Mouse (Mus musculus): ENCODE measurements at regions not wholly inside any gene's neighbourhood (a gene's known extent, or its start where the extent isn't known, plus 50 kb on each side); places are given as distances from the start of the nearest gene placed in this dataset.

DNA sequence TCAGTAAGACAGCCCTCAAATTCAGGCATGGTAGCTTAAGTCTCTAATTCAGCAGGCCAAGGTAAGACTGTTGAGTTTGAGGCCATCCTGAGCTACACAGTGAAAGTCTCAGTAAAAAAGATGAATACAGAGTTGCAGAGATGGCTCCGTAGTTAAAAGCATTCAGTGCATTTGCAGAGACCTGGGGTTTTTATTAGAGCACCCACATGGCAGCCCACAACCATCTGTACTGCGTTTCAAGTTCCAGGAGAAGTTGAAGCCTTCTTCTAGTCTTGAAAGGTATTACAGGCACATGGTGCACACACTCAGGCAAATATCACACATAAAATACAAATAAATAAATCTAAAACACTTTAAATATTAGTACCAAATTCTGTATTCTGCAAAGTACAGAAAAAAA, 109.6 kb upstream of the Vstm2b start:
- Histone ChIP-seq H3K4me1 (ENCODE audit: control insufficient read depth in 2 of 2, insufficient read depth in 2 of 2, low read length in 2 of 2) (no peaks in the 10 kb centered on the region), H3K36me3 (ENCODE audit: control insufficient read depth, insufficient read depth, low read length) (no peaks in the 10 kb centered on the region), H3K4me3 (ENCODE audit: control insufficient read depth in 1 of 2, insufficient read depth in 1 of 2, low read depth in 1 of 2, low read length in 2 of 2) (no peak overlapping the region), H3K4me2 (ENCODE audit: low read length) (no peak overlapping the region), H3K27ac (replicated peaks in 1 of 2; ENCODE audit: control insufficient read depth in 1 of 2, insufficient read depth in 1 of 2, low read depth in 2 of 2, low read length in 2 of 2) (no peak overlapping the region), H3K27me3 (ENCODE audit: control insufficient read depth, insufficient read depth, low read length) (no peaks in the 10 kb centered on the region), H3K9ac (ENCODE audit: low read length) (no peak overlapping the region), H3K9me3 (ENCODE audit: control insufficient read depth, low read length) (no peaks in the 10 kb centered on the region; the same call in 1 of the 2 replicates)
- ATAC-seq (ENCODE audit: insufficient number of reproducible peaks, insufficient read depth, low FRiP score, low read depth): no peak
- 82% methylated on average over 2 of the region's 2 CpGs for WGBS

DNA sequence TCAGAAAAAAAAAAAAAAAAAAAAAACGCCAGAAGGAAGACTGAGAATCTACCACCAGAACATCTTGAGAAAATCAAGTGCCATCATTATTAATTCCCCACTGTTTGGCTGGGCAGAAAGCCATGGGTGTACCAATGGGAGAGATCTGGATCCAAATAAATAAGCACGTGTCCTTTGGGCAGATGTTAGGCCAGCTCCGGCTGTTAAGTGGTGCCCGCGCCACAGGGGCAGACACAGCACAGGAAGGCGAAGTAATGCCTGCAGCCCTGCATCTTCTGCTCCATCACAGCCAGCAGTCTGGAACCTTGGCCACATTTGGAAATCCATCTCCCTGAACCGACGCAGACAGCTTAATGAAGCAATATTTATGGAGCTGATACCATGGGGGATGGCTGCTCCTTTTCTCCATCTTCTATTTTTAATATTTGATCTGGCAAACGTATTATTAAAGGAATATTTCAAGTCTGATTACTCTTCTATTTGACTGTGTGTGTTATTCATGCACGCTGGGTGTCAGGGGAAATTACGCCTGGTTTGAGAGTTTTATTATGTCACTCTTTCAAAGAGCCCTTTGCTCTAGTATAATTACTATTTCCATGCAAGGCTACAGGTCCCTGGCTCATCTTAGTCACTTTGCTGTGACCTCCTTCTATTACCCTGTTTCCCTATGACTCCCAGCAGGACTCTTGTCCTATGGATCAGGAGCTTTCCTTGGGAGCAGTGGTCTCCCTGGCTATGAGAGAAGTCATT, 103.5 kb upstream of the Vstm2b start:
- no peaks in the 10 kb centered on the region for H3K27me3 ChIP-seq (ENCODE audit: control insufficient read depth, insufficient read depth, low read length)
- H3K36me3 ChIP-seq (ENCODE audit: control insufficient read depth, insufficient read depth, low read length): no peaks in the 10 kb centered on the region
- H3K4me3 ChIP-seq (ENCODE audit: control insufficient read depth in 1 of 2, insufficient read depth in 1 of 2, low read depth in 1 of 2, low read length in 2 of 2): no peak overlapping the region
- no peaks in the 10 kb centered on the region for H3K9me3 ChIP-seq (ENCODE audit: control insufficient read depth, low read length)
- H3K4me2 ChIP-seq (ENCODE audit: low read length): no peak overlapping the region
- no peak overlapping the region for H3K27ac ChIP-seq (replicated peaks in 1 of 2; ENCODE audit: control insufficient read depth in 1 of 2, insufficient read depth in 1 of 2, low read depth in 2 of 2, low read length in 2 of 2)
- no peak for ATAC-seq (ENCODE audit: insufficient number of reproducible peaks, insufficient read depth, low FRiP score, low read depth)
- WGBS: 80% methylated on average over 11 of the region's 11 CpGs
- no peak overlapping the region for H3K9ac ChIP-seq (ENCODE audit: low read length)
- no peaks in the 10 kb centered on the region for H3K4me1 ChIP-seq (ENCODE audit: control insufficient read depth in 2 of 2, insufficient read depth in 2 of 2, low read length in 2 of 2)

DNA sequence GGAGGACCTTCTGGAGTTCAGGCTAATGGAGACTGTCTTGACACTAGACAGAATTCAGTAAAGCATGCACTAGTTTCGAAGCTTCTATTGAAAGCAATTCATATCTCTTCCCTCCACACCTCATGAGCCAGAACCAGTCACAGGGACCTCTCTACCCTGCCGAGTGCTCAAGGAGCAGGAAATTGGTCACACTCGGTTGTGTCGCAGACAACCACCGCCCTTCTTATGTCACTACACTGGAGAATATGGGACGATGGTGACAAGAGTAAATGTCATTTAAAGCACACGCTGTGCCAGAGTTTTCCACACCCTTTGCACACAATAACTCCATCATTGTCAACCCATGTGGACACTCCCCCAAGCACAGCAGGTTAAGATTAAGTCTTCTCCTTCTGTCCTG, 98.3 kb upstream of the Vstm2b start:
- H3K27ac ChIP-seq (replicated peaks in 1 of 2; ENCODE audit: control insufficient read depth in 1 of 2, insufficient read depth in 1 of 2, low read depth in 2 of 2, low read length in 2 of 2): no peak overlapping the region
- H3K27me3 ChIP-seq (ENCODE audit: control insufficient read depth, insufficient read depth, low read length): no peaks in the 10 kb centered on the region
- no peaks in the 10 kb centered on the region for H3K36me3 ChIP-seq (ENCODE audit: control insufficient read depth, insufficient read depth, low read length)
- no peak overlapping the region for H3K4me3 ChIP-seq (ENCODE audit: control insufficient read depth in 1 of 2, insufficient read depth in 1 of 2, low read depth in 1 of 2, low read length in 2 of 2)
- WGBS: 74% methylated on average over 7 of the region's 7 CpGs
- H3K4me2 ChIP-seq (ENCODE audit: low read length): no peak overlapping the region
- no peak overlapping the region for H3K9ac ChIP-seq (ENCODE audit: low read length)
- no peaks in the 10 kb centered on the region for H3K4me1 ChIP-seq (ENCODE audit: control insufficient read depth in 2 of 2, insufficient read depth in 2 of 2, low read length in 2 of 2)
- H3K9me3 ChIP-seq (ENCODE audit: control insufficient read depth, low read length): no peaks in the 10 kb centered on the region
- no peak for ATAC-seq (ENCODE audit: insufficient number of reproducible peaks, insufficient read depth, low FRiP score, low read depth)

DNA sequence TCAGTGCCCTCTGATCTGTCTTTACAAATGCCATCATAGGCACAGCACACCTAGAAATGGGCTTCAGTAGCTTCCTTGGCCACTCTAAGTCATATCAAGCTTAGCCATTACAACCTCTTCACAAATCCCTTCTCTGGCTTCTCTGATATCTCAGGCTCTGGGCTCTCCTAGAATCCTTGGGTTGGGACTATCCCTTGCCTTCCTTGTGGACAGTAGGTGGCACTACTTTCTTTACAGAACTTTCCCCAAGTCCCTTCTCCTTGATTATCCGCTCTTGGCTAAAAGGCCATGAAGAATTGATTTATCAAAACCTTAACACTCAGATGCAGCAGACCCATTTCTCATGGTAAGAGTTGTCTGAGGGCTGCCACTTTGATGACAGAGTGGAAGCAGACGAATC, 96.8 kb upstream of the Vstm2b start:
- no peaks in the 10 kb centered on the region for H3K4me1 ChIP-seq (ENCODE audit: control insufficient read depth in 2 of 2, insufficient read depth in 2 of 2, low read length in 2 of 2)
- no peaks in the 10 kb centered on the region for H3K36me3 ChIP-seq (ENCODE audit: control insufficient read depth, insufficient read depth, low read length)

DNA sequence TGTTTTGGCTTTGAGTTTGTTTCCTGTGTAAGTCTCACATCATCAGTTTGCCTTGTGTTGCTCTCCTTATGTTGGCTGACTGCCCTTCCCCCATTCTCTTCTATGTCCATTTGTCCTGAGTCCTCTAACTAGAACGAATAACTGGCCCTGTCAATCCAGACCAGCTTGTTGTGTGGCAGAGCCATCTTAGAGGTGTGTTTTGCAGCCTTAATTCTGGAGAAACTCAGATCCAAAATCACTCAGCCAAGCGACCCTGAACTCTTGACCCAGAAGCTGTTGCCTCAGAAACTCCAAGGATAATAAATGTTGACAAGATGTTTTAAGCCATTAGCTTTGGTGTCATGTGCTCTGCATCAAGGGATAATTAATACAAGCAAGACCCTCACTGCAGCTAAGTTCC, 92.9 kb upstream of the Vstm2b start:
- no peak for ATAC-seq (ENCODE audit: insufficient number of reproducible peaks, insufficient read depth, low FRiP score, low read depth)
- no peaks in the 10 kb centered on the region for H3K36me3 ChIP-seq (ENCODE audit: control insufficient read depth, insufficient read depth, low read length)
- 58% methylated on average over 2 of the region's 2 CpGs for WGBS
- no peaks in the 10 kb centered on the region for H3K9me3 ChIP-seq (ENCODE audit: control insufficient read depth, low read length)
- H3K9ac ChIP-seq (ENCODE audit: low read length): no peak overlapping the region
- H3K27ac ChIP-seq (replicated peaks in 1 of 2; ENCODE audit: control insufficient read depth in 1 of 2, insufficient read depth in 1 of 2, low read depth in 2 of 2, low read length in 2 of 2): no peak overlapping the region
- H3K27me3 ChIP-seq (ENCODE audit: control insufficient read depth, insufficient read depth, low read length): no peaks in the 10 kb centered on the region
- no peak overlapping the region for H3K4me2 ChIP-seq (ENCODE audit: low read length)
- no peak overlapping the region for H3K4me3 ChIP-seq (ENCODE audit: control insufficient read depth in 1 of 2, insufficient read depth in 1 of 2, low read depth in 1 of 2, low read length in 2 of 2)
- H3K4me1 ChIP-seq (ENCODE audit: control insufficient read depth in 2 of 2, insufficient read depth in 2 of 2, low read length in 2 of 2): no peaks in the 10 kb centered on the region

More for the DNA sequence above, 96.8 kb upstream of the Vstm2b start:
- Histone ChIP-seq H3K9ac (ENCODE audit: low read length) (no peak overlapping the region), H3K27me3 (ENCODE audit: control insufficient read depth, insufficient read depth, low read length) (no peaks in the 10 kb centered on the region), H3K4me3 (ENCODE audit: control insufficient read depth in 1 of 2, insufficient read depth in 1 of 2, low read depth in 1 of 2, low read length in 2 of 2) (no peak overlapping the region), H3K4me2 (ENCODE audit: low read length) (no peak overlapping the region), H3K27ac (replicated peaks in 1 of 2; ENCODE audit: control insufficient read depth in 1 of 2, insufficient read depth in 1 of 2, low read depth in 2 of 2, low read length in 2 of 2) (no peak overlapping the region), H3K9me3 (ENCODE audit: control insufficient read depth, low read length) (no peaks in the 10 kb centered on the region)
- WGBS: 61% methylated on average over 2 of the region's 2 CpGs
- no peak for ATAC-seq (ENCODE audit: insufficient number of reproducible peaks, insufficient read depth, low FRiP score, low read depth)

DNA sequence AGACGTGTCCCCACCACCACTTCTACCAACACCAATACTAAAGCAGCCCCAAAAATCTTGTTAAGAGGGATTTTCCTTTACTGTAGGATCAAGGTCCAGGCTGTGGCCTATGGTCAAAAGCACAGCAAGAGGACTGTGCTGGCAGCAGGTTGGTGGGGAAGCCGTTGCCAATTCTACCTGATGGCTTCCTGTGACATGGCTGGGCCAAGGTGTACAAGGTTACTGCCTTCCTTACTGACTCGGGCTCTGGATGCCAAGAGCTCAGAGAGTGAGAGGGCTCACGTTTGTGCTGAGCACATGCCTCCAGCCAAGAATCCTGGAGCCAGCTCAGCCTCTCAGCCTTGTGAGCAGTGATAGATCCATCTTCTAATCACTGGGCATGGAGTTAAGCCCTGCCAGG, 92.3 kb upstream of the Vstm2b start:
- WGBS: 56% methylated on average over 4 of the region's 4 CpGs
- ATAC-seq (ENCODE audit: insufficient number of reproducible peaks, insufficient read depth, low FRiP score, low read depth): no peak
- Histone ChIP-seq H3K9me3 (ENCODE audit: control insufficient read depth, low read length) (no peaks in the 10 kb centered on the region), H3K27me3 (ENCODE audit: control insufficient read depth, insufficient read depth, low read length) (no peaks in the 10 kb centered on the region), H3K9ac (ENCODE audit: low read length) (no peak overlapping the region), H3K36me3 (ENCODE audit: control insufficient read depth, insufficient read depth, low read length) (no peaks in the 10 kb centered on the region), H3K27ac (replicated peaks in 1 of 2; ENCODE audit: control insufficient read depth in 1 of 2, insufficient read depth in 1 of 2, low read depth in 2 of 2, low read length in 2 of 2) (no peak overlapping the region), H3K4me3 (ENCODE audit: control insufficient read depth in 1 of 2, insufficient read depth in 1 of 2, low read depth in 1 of 2, low read length in 2 of 2) (no peak overlapping the region), H3K4me1 (ENCODE audit: control insufficient read depth in 2 of 2, insufficient read depth in 2 of 2, low read length in 2 of 2) (no peaks in the 10 kb centered on the region), H3K4me2 (ENCODE audit: low read length) (no peak overlapping the region)

DNA sequence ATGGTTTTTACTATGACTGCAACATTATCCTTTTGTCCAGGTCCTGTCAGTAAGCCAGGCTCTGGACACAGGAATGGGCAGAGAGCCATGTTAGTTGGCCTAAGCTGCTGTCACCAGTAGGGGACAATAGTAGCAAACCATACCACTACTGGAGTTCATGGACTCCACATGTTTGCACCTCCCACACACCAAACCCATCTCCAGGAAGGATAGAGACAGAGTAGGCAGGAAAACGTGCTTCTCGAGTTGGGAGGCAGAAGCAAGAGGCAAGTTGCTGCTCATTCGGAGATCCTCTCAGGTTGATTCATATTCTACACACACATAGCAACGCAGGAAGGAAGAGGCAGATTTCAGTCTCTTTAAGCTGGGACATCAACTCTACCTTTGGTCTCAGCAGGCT, 85.2 kb upstream of the Vstm2b start:
- Histone ChIP-seq H3K9me3 (ENCODE audit: control insufficient read depth, low read length) (no peaks in the 10 kb centered on the region), H3K27me3 (ENCODE audit: control insufficient read depth, insufficient read depth, low read length) (no peaks in the 10 kb centered on the region), H3K4me2 (ENCODE audit: low read length) (no peak overlapping the region), H3K36me3 (ENCODE audit: control insufficient read depth, insufficient read depth, low read length) (no peaks in the 10 kb centered on the region), H3K4me3 (ENCODE audit: control insufficient read depth in 1 of 2, insufficient read depth in 1 of 2, low read depth in 1 of 2, low read length in 2 of 2) (no peak overlapping the region), H3K9ac (ENCODE audit: low read length) (no peak overlapping the region), H3K27ac (replicated peaks in 1 of 2; ENCODE audit: control insufficient read depth in 1 of 2, insufficient read depth in 1 of 2, low read depth in 2 of 2, low read length in 2 of 2) (no peak overlapping the region), H3K4me1 (ENCODE audit: control insufficient read depth in 2 of 2, insufficient read depth in 2 of 2, low read length in 2 of 2) (no peaks in the 10 kb centered on the region)
- ATAC-seq (ENCODE audit: insufficient number of reproducible peaks, insufficient read depth, low FRiP score, low read depth): no peak
- WGBS: 76% methylated on average over 4 of the region's 4 CpGs

DNA sequence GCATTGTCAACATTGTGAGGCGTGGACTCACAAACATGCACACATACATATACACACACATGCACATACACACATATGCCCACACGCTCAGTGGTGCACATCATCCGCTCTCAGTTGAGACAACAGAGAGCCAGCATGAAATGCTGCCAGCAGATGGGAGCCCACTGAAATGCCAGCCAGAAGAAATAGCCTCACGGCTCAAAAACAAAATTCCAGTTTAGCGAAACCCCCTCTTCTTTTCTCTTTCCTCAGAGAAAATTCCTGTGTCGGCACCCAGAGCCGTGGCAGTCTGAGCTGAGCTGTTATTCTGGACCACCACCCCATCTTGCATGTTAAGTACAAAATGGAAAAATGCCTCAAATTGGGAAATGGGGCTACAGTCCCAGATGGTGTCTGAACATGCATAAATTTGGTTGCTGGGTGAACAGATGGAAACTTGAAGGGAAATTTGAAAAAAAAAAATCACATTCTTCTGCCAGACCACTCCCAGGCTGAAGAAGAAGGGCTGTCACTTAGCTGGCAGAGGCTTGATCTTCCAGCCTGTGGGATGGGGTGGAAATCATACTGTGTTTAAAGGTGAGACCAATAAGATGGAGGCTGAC, 72.9 kb upstream of the Vstm2b start:
- Histone ChIP-seq H3K9ac (ENCODE audit: low read length) (no peak overlapping the region), H3K4me3 (ENCODE audit: control insufficient read depth in 1 of 2, insufficient read depth in 1 of 2, low read depth in 1 of 2, low read length in 2 of 2) (no peak overlapping the region), H3K4me1 (ENCODE audit: control insufficient read depth in 2 of 2, insufficient read depth in 2 of 2, low read length in 2 of 2) (no peaks in the 10 kb centered on the region), H3K27me3 (ENCODE audit: control insufficient read depth, insufficient read depth, low read length) (no peaks in the 10 kb centered on the region), H3K27ac (replicated peaks in 1 of 2; ENCODE audit: control insufficient read depth in 1 of 2, insufficient read depth in 1 of 2, low read depth in 2 of 2, low read length in 2 of 2) (no peak overlapping the region), H3K9me3 (ENCODE audit: control insufficient read depth, low read length) (no peaks in the 10 kb centered on the region), H3K36me3 (ENCODE audit: control insufficient read depth, insufficient read depth, low read length) (no peaks in the 10 kb centered on the region), H3K4me2 (ENCODE audit: low read length) (no peak overlapping the region)
- 86% methylated on average over 7 of the region's 7 CpGs for WGBS
- no peak for ATAC-seq (ENCODE audit: insufficient number of reproducible peaks, insufficient read depth, low FRiP score, low read depth)
